In genomic region chr7:125491760-125492159, GRCm38 (mm10) we compare ENCODE assay signal across 8 mouse cellular contexts. TPM values are rescaled to one million over a fixed set of nuclear protein-coding genes. Genes with fewer than 3 reads are reported as not detected.
A peak's percentile ranks its signal among the peaks of the same experiment; 100 is the strongest.
DNase-seq lines count a peak whose midpoint lies in the region; ATAC-seq lines count a peak whose summit lies in the region.

No protein-coding gene starts in this region.

- no peaks in the 10 kb centered on the region for H3K9me3 ChIP-seq in heart, embryonic 16.5 days (replicated peaks; ENCODE audit: control insufficient read depth, low read length)
- H3K9me3 ChIP-seq in hindbrain, embryonic 10.5 days, result no peaks in the 10 kb centered on the region
- no peaks in the 10 kb centered on the region for H3K9me3 ChIP-seq in midbrain, embryonic 10.5 days (replicated peaks)

- peak overlapping the region; percentile 85 for H3K27ac ChIP-seq in heart, embryonic 16.5 days (ENCODE audit: low read length)
- peak overlapping the region; percentile 97 for H3K27ac ChIP-seq in hindbrain, embryonic 10.5 days
- H3K27ac ChIP-seq in midbrain, embryonic 10.5 days (replicated peaks), result peak overlapping the region; percentile 94

- no peak for DNase-seq in heart, adult 11 months
- DNase-seq in WW6 (ENCODE audit: low read depth, low spot score), result peak; percentile 7
- no peak for DNase-seq in hindbrain, embryonic 10.5 days (ENCODE audit: low spot score)
- DNase-seq in midbrain, embryonic 10.5 days (ENCODE audit: low spot score), result no peak
- no peak for DNase-seq in right cerebral cortex, postnatal 14 days
- no peak for DNase-seq in frontal cortex, postnatal 10 days (ENCODE audit: low spot score in 2 of 2)
- no peak for DNase-seq in adrenal gland, postnatal 4 days (ENCODE audit: low spot score in 2 of 2)

- no peaks in the 10 kb centered on the region for H3K36me3 ChIP-seq in heart, embryonic 16.5 days (ENCODE audit: control insufficient read depth, insufficient read depth)
- H3K36me3 ChIP-seq in hindbrain, embryonic 10.5 days, result no peaks in the 10 kb centered on the region
- H3K36me3 ChIP-seq in midbrain, embryonic 10.5 days, result no peaks in the 10 kb centered on the region

- no peak; the same call in 1 of the 2 replicates for ATAC-seq in heart, embryonic 16.5 days (replicated peaks; ENCODE audit: extremely low read depth, insufficient read depth, low FRiP score)

- peak overlapping the region; percentile 78 for H3K4me3 ChIP-seq in heart, embryonic 16.5 days (ENCODE audit: low read length)
- peak overlapping the region; percentile 73 for H3K4me3 ChIP-seq in hindbrain, embryonic 10.5 days
- peak overlapping the region; percentile 67 for H3K4me3 ChIP-seq in midbrain, embryonic 10.5 days

- 24% methylated on average over 12 of the region's 12 CpGs for WGBS in heart, embryonic 16.5 days
- WGBS in hindbrain, embryonic 10.5 days, result 31% methylated on average over 12 of the region's 12 CpGs
- 31% methylated on average over 12 of the region's 12 CpGs for WGBS in midbrain, embryonic 10.5 days

- no peaks in the 10 kb centered on the region for H3K27me3 ChIP-seq in heart, embryonic 16.5 days (ENCODE audit: control insufficient read depth, insufficient read depth, low read length)
- no peaks in the 10 kb centered on the region for H3K27me3 ChIP-seq in hindbrain, embryonic 10.5 days (ENCODE audit: insufficient read depth, poor library complexity, severe bottlenecking)
- no peaks in the 10 kb centered on the region for H3K27me3 ChIP-seq in midbrain, embryonic 10.5 days (ENCODE audit: low read depth, poor library complexity, severe bottlenecking)

- H3K9ac ChIP-seq in heart, embryonic 16.5 days (ENCODE audit: low read length), result peak overlapping the region; percentile 88

- H3K4me2 ChIP-seq in heart, embryonic 16.5 days (ENCODE audit: low read depth, low read length), result peak overlapping the region; percentile 82

- H3K4me1 ChIP-seq in heart, embryonic 16.5 days (ENCODE audit: control insufficient read depth, insufficient read depth, low read length), result peaks cover 16% of the 10 kb centered on the region
- H3K4me1 ChIP-seq in hindbrain, embryonic 10.5 days (replicated peaks), result peaks cover 35% of the 10 kb centered on the region
- H3K4me1 ChIP-seq in midbrain, embryonic 10.5 days, result peaks cover 33% of the 10 kb centered on the region

RNA-seq across cellular contexts. Expression of gene Nsmce1, which starts 0.4 kb away (rescaled TPM):
- polyA plus RNA-seq in heart, embryonic 16.5 days (2015; fragmentation: Nextera tagmentation; extraction: Ambion mirVana), result 94.9 and 102 TPM in 2 replicates
- polyA plus RNA-seq in hindbrain, embryonic 10.5 days (2016; fragmentation: Nextera tagmentation; extraction: Ambion mirVana), result 135 and 138 TPM in 2 replicates
- polyA plus RNA-seq in midbrain, embryonic 10.5 days (2016; fragmentation: Nextera tagmentation; extraction: Ambion mirVana), result 129 and 133 TPM in 2 replicates
- total RNA-seq in adrenal gland, postnatal 4 days (2021), result 10 to 100 TPM; 59.7 to 60.0 TPM

RNA-seq across cellular contexts. Expression of gene Kdm8, which starts 47.3 kb away (rescaled TPM):
- 6.3 and 7.4 TPM in 2 replicates for polyA plus RNA-seq in heart, embryonic 16.5 days (2015; fragmentation: Nextera tagmentation; extraction: Ambion mirVana)
- polyA plus RNA-seq in hindbrain, embryonic 10.5 days (2016; fragmentation: Nextera tagmentation; extraction: Ambion mirVana), result 15.3 and 15.9 TPM in 2 replicates
- 14.8 and 15.5 TPM in 2 replicates for polyA plus RNA-seq in midbrain, embryonic 10.5 days (2016; fragmentation: Nextera tagmentation; extraction: Ambion mirVana)
- total RNA-seq in adrenal gland, postnatal 4 days (2021), result 1 to 10 TPM; 7.0 to 9.1 TPM
